Mouse (Mus musculus) hindbrain, embryonic 11.5 days (tissue): ENCODE results near the gene Gsc2. TPM values are rescaled to one million over a fixed set of nuclear protein-coding genes. Genes with fewer than 3 reads are reported as not detected.

Experiments
- ATAC-seq: fragments of 200-750 bp; cut with Nextera tagmentation; 2 replicates; pipeline ENCODE4 v1.8.0; 2017; ENCODE audit warnings: mild to moderate bottlenecking, moderate TSS enrichment, moderate library complexity; ENCODE audit not compliant: low FRiP score
- DNase-seq: peaks from one replicate; pipeline ENCODE4 v3.0.0-alpha.2; 2015; ENCODE audit warnings: low spot score
- H3K27ac ChIP-seq: fragments of 300-500 bp; sonication (generic); 2 replicates; pipeline ENCODE4 v1.5.1; 2014; ENCODE audit warnings: mild to moderate bottlenecking, low read depth, low read length
- H3K27me3 ChIP-seq: fragments of 300-500 bp; sonication (generic); 2 replicates; pipeline ENCODE4 v1.6.1; 2014; ENCODE audit warnings: mild to moderate bottlenecking, low read length, moderate library complexity, mixed read lengths; ENCODE audit not compliant: control insufficient read depth, insufficient read depth
- H3K36me3 ChIP-seq: fragments of 300-500 bp; sonication (generic); 2 replicates; pipeline ENCODE4 v1.6.1; 2014; ENCODE audit warnings: mild to moderate bottlenecking, low read length, moderate library complexity, mixed read lengths; ENCODE audit not compliant: control insufficient read depth, insufficient read depth
- H3K4me1 ChIP-seq: fragments of 300-500 bp; sonication (generic); replicated peaks from 2 replicates; pipeline ENCODE4 v1.6.1; 2014; ENCODE audit warnings: low read length, mixed read lengths; ENCODE audit not compliant: control insufficient read depth, insufficient read depth
- H3K4me2 ChIP-seq: fragments of 300-500 bp; sonication (generic); replicated peaks from 2 replicates; pipeline ENCODE4 v1.6.1; 2014; ENCODE audit warnings: mild to moderate bottlenecking, low read depth, low read length
- H3K4me3 ChIP-seq: fragments of 300-500 bp; sonication (generic); 2 replicates; pipeline ENCODE4 v1.5.1; 2014; ENCODE audit warnings: low read depth, low read length
- H3K9ac ChIP-seq: fragments of 300-500 bp; sonication (generic); 2 replicates; pipeline ENCODE4 v1.6.1; 2014; ENCODE audit warnings: low read depth, low read length
- H3K9me3 ChIP-seq: fragments of 300-500 bp; sonication (generic); 2 replicates; pipeline ENCODE4 v1.6.1; 2016; ENCODE audit warnings: low read length; ENCODE audit not compliant: control insufficient read depth
- WGBS: fragments of 180-500 bp; shearing (Covaris S2); extraction: QIAGEN DNeasy Blood & Tissue Kit; methylation state at CpG from one replicate; pipeline ENCODE4 v1.1.7; 2014; 5-methylcytosine and 5-hydroxymethylcytosine counted together
- polyA plus RNA-seq: library from polyadenylated mRNA; unstranded; fragments of >200 nt; fragmentation: Nextera tagmentation; extraction: Ambion mirVana; gene quantifications from 2 replicates; pipeline ENCODE4 v1.2.1, GENCODE M21; 2014

The Gsc2 gene
- polyA plus RNA-seq, 1 experiment from 2014 or later: not detected

DNA sequence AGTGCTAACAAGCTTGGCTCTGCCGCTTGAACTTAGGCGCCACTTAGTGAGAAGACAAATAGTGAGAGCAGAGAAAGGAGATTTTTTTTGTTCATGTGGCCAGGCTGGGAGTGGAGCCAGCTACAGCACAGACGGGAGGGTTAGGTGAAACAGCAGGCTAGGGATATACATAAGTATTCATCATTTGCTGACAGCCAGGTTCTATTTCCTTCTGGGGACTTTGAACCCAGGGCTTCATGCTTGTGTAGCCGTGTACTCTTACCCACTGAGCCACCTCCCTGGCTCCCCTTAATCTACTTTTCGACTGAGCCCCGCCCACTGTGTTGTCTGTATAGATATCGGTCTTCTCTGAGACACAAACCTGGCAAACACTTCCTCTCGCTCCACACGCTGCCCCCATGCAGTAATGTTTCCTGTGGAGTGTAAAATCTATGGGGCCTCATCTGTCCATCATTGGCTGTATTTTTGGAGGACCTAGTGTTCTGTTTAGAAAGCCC, 24.4 kb upstream of the Gsc2 start:
- no peak for ATAC-seq
- no peaks in the 10 kb centered on the region for H3K9me3 ChIP-seq
- H3K4me2 ChIP-seq: no peak overlapping the region
- H3K36me3 ChIP-seq: no peaks in the 10 kb centered on the region
- no peak overlapping the region for H3K27ac ChIP-seq
- no peak for DNase-seq
- WGBS: 65% methylated on average over 9 of the region's 9 CpGs
- no peaks in the 10 kb centered on the region for H3K4me1 ChIP-seq
- no peaks in the 10 kb centered on the region for H3K27me3 ChIP-seq
- no peak overlapping the region for H3K9ac ChIP-seq
- H3K4me3 ChIP-seq: no peak overlapping the region

DNA sequence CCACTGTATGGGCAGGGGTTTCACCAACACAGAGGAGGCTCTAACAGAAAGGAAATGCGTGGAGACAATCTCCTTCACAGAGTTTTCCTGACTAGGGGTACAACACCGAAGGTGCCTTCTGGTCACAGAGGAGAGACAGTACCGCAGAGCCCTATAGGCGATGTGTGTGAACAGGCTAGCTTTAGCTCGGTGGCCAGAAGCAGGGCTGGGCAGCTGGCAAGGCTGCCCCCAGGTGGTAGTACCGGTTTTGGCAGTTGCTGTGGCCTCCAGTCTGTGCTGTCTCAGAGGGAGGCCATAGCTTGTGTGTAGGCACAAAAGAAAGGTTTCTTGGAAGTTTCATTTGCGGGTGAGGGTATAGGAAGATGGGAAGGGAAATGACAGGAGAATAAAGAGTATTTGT, 24.0 kb upstream of the Gsc2 start:
- Histone ChIP-seq H3K27ac (no peak overlapping the region), H3K4me2 (no peak overlapping the region), H3K36me3 (no peaks in the 10 kb centered on the region), H3K4me1 (no peaks in the 10 kb centered on the region), H3K9me3 (no peaks in the 10 kb centered on the region), H3K27me3 (no peaks in the 10 kb centered on the region), H3K9ac (no peak overlapping the region), H3K4me3 (no peak overlapping the region)
- DNase-seq (peak; percentile 77), ATAC-seq (no peak)
- WGBS: 12% methylated on average over 7 of the region's 7 CpGs

DNA sequence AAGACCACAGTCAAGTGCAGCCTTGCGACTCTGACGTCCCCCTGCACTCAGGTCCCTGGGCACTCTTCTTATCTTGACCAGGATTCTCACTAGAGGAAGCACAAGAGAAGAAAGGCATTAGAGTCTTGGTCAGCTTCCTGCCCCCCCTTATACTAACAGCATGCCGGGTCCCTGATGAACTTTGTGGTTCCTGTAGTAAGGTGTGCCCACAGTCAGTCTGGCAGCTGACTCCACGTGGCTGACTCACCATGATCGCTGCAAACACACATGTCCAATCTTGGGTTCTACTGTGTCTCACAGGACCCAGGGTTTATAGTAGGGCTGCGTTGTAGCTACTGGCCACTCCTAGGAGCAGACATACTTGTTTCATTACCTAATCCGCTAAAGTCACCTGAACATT, 23.3 kb upstream of the Gsc2 start:
- WGBS: 82% methylated on average over 7 of the region's 7 CpGs
- no peak overlapping the region for H3K9ac ChIP-seq
- no peak overlapping the region for H3K4me3 ChIP-seq
- H3K4me1 ChIP-seq: no peaks in the 10 kb centered on the region
- no peak overlapping the region for H3K27ac ChIP-seq
- ATAC-seq: no peak
- DNase-seq: no peak
- H3K9me3 ChIP-seq: no peaks in the 10 kb centered on the region
- H3K4me2 ChIP-seq: no peak overlapping the region
- H3K36me3 ChIP-seq: no peaks in the 10 kb centered on the region
- H3K27me3 ChIP-seq: no peaks in the 10 kb centered on the region

DNA sequence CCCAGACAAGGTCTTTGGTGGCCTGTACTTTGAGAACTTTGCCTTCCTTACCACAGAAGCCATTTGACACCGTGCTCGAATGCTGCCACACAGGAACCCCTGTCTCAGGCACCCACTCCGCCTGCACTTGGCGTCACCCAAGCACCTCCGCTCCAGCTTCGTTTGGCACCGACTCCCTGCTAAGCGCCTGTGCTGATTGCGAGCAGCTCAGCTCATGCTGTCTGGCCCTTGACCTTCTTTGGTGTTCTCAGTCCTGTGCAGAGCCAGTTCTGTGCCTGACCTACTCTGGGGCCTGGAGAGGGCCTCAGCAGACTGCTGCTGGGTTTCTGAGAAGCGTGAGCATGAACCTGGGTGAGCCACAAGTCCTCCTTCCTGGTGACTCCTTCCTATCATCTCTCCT, 21.9 kb upstream of the Gsc2 start:
- Histone ChIP-seq H3K27ac (no peak overlapping the region), H3K4me1 (no peaks in the 10 kb centered on the region), H3K4me3 (no peak overlapping the region), H3K9me3 (no peaks in the 10 kb centered on the region), H3K27me3 (no peaks in the 10 kb centered on the region), H3K4me2 (no peak overlapping the region), H3K9ac (no peak overlapping the region), H3K36me3 (no peaks in the 10 kb centered on the region)
- 78% methylated on average over 10 of the region's 10 CpGs for WGBS
- no peak for DNase-seq
- ATAC-seq: no peak

DNA sequence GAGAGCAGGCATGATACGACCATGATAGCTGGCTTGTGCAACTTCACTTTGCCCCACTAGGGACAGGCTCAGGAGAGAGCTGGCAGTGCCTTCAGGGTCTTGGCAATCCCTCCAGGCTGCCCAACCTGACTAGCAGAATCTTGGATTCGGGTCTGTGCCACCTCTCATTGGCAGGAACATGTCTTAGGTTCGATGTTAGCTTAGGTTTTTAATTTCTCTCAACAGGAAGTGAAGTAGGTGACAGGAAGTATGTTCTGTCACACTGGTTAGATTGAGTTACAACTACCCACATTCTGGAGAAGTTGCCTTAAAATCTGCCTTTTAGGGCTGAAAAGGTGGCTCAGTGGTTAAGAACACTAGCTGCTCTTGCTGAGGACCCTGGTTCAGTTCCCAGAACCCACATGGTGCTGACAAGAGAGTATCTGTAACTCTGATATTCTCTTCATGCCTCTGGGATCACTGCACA, 19.6 kb upstream of the Gsc2 start:
- H3K9me3 ChIP-seq: no peaks in the 10 kb centered on the region
- no peaks in the 10 kb centered on the region for H3K27me3 ChIP-seq

DNA sequence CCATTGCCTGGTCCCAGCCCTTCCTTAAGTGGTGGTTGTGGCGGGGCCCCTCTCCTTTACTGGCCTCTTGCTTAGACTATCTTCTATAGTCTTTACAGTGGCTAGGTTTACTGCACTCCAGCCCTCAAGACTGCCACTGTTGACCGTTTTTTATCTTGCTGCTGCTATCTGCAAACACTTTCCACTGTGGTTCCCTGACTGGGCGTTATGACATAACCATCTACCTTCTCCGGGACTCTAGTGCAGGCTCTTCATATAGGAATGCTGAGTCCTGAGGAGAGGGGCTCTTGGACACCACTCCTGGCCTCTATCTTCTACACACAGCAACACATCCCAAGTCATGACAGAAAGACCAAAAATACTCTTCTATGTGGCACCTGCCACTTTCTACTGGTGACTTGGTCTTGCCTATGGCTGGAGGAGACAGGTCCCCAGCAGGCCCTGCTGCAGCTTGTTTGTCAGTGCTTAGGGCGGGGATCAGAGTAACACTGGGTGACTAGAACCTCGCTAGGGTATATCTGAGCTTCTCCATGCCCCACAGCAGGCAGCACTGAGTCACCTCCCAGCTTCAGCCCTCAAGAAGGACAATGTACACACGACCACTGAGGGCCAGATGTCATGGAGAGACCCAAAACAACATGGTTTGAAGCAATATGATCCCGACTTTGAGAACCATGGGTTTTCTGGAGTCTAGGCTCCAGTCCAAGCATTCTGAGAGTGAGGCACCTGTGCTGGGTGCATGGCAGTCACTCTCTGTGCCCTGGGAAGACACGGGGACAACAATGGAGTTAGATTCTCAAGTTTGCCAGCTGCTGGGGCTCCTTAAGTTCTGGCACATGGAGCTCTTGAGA, 19.0 kb upstream of the Gsc2 start:
- Histone ChIP-seq H3K9ac (no peak overlapping the region), H3K36me3 (no peaks in the 10 kb centered on the region), H3K27me3 (no peaks in the 10 kb centered on the region), H3K4me3 (no peak overlapping the region), H3K9me3 (no peaks in the 10 kb centered on the region), H3K4me2 (no peak overlapping the region), H3K27ac (no peak overlapping the region), H3K4me1 (no peaks in the 10 kb centered on the region)
- 70% methylated on average over 9 of the region's 9 CpGs for WGBS
- no peak for DNase-seq
- ATAC-seq: no peak

More for the DNA sequence above, 19.6 kb upstream of the Gsc2 start:
- Histone ChIP-seq H3K36me3 (no peaks in the 10 kb centered on the region), H3K9ac (no peak overlapping the region), H3K4me2 (no peak overlapping the region), H3K4me1 (no peaks in the 10 kb centered on the region), H3K27ac (no peak overlapping the region), H3K4me3 (no peak overlapping the region)
- DNase-seq (no peak), ATAC-seq (no peak)
- 63% methylated on average over 3 of the region's 3 CpGs for WGBS

DNA sequence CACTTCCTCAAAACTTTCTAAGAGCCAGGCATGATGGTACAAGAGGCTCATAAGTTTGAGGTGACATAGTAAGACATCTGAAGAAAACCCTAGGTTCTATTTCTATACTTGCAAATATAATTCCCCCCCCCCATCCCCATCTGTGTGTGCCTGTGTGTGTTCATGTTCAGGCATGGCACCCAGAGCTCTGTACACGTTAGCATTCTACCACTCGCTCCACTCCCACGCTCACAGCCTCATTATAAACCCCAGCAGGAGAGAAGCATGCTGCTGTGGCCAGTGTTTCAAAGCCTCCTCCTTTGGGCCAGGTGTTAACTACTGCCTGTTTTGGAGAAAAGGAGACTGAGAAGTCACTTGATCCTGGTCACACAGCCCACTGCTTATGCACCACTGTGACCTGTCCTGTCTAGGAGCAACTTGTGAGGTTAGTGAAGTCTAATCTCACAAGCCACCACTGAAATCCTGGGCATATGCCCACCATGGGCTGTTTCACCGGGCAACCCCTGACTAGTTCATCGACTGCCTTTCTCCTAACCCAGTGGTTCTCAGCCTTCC, 17.1 kb upstream of the Gsc2 start:
- Histone ChIP-seq H3K4me1 (peaks cover 2% of the 10 kb centered on the region), H3K9ac (no peak overlapping the region), H3K4me3 (no peak overlapping the region), H3K36me3 (no peaks in the 10 kb centered on the region), H3K27ac (no peak overlapping the region), H3K27me3 (no peaks in the 10 kb centered on the region), H3K4me2 (no peak overlapping the region), H3K9me3 (no peaks in the 10 kb centered on the region)
- DNase-seq (no peak), ATAC-seq (no peak)
- WGBS: 79% methylated on average over 5 of the region's 5 CpGs

DNA sequence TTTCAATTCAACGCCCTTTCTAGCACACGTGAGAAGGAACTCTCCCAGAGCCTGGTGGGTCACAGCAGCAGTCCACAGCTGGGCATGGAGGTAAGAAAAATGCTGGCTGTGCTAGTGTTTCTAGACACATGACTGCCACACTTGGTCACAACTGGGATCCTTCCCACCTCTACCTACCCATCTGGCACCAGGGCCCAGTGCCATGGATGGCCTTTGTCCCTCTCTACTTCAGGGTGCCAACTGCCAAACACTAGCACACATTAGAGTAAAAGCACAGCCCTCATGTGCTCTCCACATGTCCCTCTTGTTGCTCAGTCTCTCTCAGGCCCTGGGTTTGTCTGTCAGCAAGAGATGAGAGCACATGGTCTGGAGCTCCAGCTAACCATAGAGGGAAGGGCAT, 14.8 kb upstream of the Gsc2 start:
- DNase-seq (no peak), ATAC-seq (no peak)
- H3K27me3 ChIP-seq: no peaks in the 10 kb centered on the region
- no peak overlapping the region for H3K9ac ChIP-seq
- no peak overlapping the region for H3K27ac ChIP-seq
- H3K9me3 ChIP-seq: no peaks in the 10 kb centered on the region
- H3K4me1 ChIP-seq: peaks cover 5% of the 10 kb centered on the region
- H3K36me3 ChIP-seq: no peaks in the 10 kb centered on the region
- no peak overlapping the region for H3K4me3 ChIP-seq
- no peak overlapping the region for H3K4me2 ChIP-seq
- 63% methylated on average over 2 of the region's 2 CpGs for WGBS

DNA sequence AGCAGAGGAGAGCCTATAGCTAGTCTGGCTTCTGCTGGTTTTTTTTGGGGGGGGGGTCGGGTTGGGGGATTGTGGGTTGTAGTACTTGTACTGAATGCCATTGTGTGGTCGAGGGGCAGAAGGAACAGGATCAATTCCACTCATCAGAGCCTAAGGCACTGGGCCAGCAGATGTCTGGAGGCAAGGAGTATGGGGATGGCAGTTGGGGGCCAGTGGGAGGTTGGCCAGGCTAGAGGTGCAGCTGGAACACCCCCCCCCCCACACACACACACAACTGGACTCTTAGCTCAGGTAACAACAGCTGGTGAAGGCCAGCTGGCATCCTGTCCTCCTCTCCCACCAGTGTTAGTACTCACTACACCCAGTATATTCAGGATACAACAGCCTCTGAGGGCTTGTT, 14.4 kb upstream of the Gsc2 start:
- 6% methylated on average over 2 of the region's 2 CpGs for WGBS
- Histone ChIP-seq H3K9ac (no peak overlapping the region), H3K4me2 (no peak overlapping the region), H3K4me3 (no peak overlapping the region), H3K27ac (peak overlapping the region; percentile 65; the same call in 1 of the 2 replicates), H3K4me1 (peaks cover 5% of the 10 kb centered on the region), H3K36me3 (no peaks in the 10 kb centered on the region), H3K27me3 (no peaks in the 10 kb centered on the region), H3K9me3 (no peaks in the 10 kb centered on the region)
- ATAC-seq (peak; percentile 6; the same call in 1 of the 2 replicates), DNase-seq (no peak)
